Mouse (Mus musculus) thymus, adult 2 months (tissue): ENCODE data around the gene Kxd1.

Source experiments
- CTCF ChIP-seq: fragments of 200-500 bp; IDR thresholded peaks from 2 replicates; pipeline ENCODE4 v1.5.1; 2012; ENCODE audit warnings: mild to moderate bottlenecking, control low read depth, low read length, moderate library complexity, borderline replicate concordance; ENCODE audit not compliant: control insufficient read depth, poor library complexity, insufficient read depth; ENCODE audit errors: extremely low read depth
- POLR2A ChIP-seq: fragments of 200-500 bp; IDR thresholded peaks from 2 replicates; pipeline ENCODE4 v1.6.1; 2012; ENCODE audit warnings: mild to moderate bottlenecking, low read length, control low read depth, moderate library complexity; ENCODE audit not compliant: control insufficient read depth, poor library complexity, insufficient read depth; ENCODE audit errors: extremely low read depth

DNA sequence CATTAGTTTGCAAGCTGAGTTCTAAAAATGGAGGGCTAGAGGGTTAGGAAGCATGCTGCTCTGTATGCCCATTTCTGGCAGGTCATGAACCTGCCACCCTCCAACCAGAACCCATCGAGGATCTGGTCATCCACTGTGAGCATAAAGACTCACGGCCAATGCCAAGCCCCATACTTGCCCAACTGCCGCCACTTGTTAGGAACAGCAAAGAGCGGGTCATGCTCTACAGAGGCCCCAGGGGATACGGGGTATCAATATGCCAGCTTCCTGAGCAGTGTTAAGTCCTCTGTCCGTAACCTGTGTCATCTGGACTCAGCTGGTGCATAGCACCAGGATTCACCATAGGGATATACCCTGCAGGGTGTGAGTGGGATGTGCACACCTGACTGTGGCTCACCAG lies 63.6 kb downstream of the Kxd1 start:
- TF ChIP-seq POLR2A, result no peak
- no peak for TF ChIP-seq CTCF
